ENCODE assay signal across 8 mouse cellular contexts in genomic region chr10:13412202-13412923, GRCm38 (mm10).
A peak's percentile ranks its signal among the peaks of the same experiment; 100 is the strongest.
DNase-seq lines count a peak whose midpoint lies in the region; ATAC-seq and TF ChIP-seq lines count a peak whose summit lies in the region.

No protein-coding gene starts in this region.

- 87% methylated on average over 19 of the region's 19 CpGs for WGBS in hindbrain, embryonic 14.5 days
- 94% methylated on average over 19 of the region's 19 CpGs for WGBS in hindbrain, embryonic 11.5 days

- H3K4me1 ChIP-seq in hindbrain, embryonic 14.5 days (replicated peaks; ENCODE audit: control insufficient read depth, insufficient read depth, low read length), result peaks cover 7% of the 10 kb centered on the region; the same call in 1 of the 2 replicates
- H3K4me1 ChIP-seq in hindbrain, embryonic 11.5 days (replicated peaks; ENCODE audit: control insufficient read depth, insufficient read depth, low read length), result no peaks in the 10 kb centered on the region

- H3K27me3 ChIP-seq in hindbrain, embryonic 14.5 days (ENCODE audit: control insufficient read depth, insufficient read depth, low read length), result no peaks in the 10 kb centered on the region
- H3K27me3 ChIP-seq in hindbrain, embryonic 11.5 days (ENCODE audit: control insufficient read depth, insufficient read depth, low read length), result no peaks in the 10 kb centered on the region

- no peak overlapping the region for H3K27ac ChIP-seq in hindbrain, embryonic 14.5 days
- no peak overlapping the region for H3K27ac ChIP-seq in hindbrain, embryonic 11.5 days (ENCODE audit: low read depth, low read length)
- no peak overlapping the region for H3K27ac ChIP-seq in layer of hippocampus, adult 2 months

- no peak overlapping the region for H3K9ac ChIP-seq in hindbrain, embryonic 14.5 days
- no peak overlapping the region for H3K9ac ChIP-seq in hindbrain, embryonic 11.5 days (ENCODE audit: low read depth, low read length)

- H3K4me3 ChIP-seq in hindbrain, embryonic 14.5 days (replicated peaks; ENCODE audit: low read length), result no peak overlapping the region
- H3K4me3 ChIP-seq in hindbrain, embryonic 11.5 days (ENCODE audit: low read depth, low read length), result no peak overlapping the region
- H3K4me3 ChIP-seq in layer of hippocampus, adult 2 months, result no peak overlapping the region

- no peak overlapping the region for H3K4me2 ChIP-seq in hindbrain, embryonic 14.5 days (replicated peaks)
- H3K4me2 ChIP-seq in hindbrain, embryonic 11.5 days (replicated peaks; ENCODE audit: low read depth, low read length), result no peak overlapping the region

- intact Hi-C loops in heart, postnatal 14 days (cut with DNase I), result no loop called here

- no peaks in the 10 kb centered on the region for H3K36me3 ChIP-seq in hindbrain, embryonic 14.5 days (replicated peaks; ENCODE audit: control insufficient read depth, insufficient read depth)
- H3K36me3 ChIP-seq in hindbrain, embryonic 11.5 days (ENCODE audit: control insufficient read depth, insufficient read depth, low read length), result no peaks in the 10 kb centered on the region

- ATAC-seq in hindbrain, embryonic 14.5 days (ENCODE audit: low FRiP score), result peak; percentile 65; the same call in 1 of the 2 replicates
- ATAC-seq in hindbrain, embryonic 11.5 days (ENCODE audit: low FRiP score), result no peak

- no peak for DNase-seq in hindbrain, embryonic 14.5 days (ENCODE audit: low spot score)
- DNase-seq in hindbrain, embryonic 11.5 days (ENCODE audit: low spot score), result no peak
- DNase-seq in NIH3T3 (ENCODE audit: low read depth), result peak; percentile 53
- peak; percentile 31 for DNase-seq in fat pad, adult 2 months (ENCODE audit: extremely low read depth, low read depth, low spot score)
- DNase-seq in heart, postnatal 14 days, result peak; percentile 67 to 72
- no peak for DNase-seq in layer of hippocampus, adult 2 months (ENCODE audit: low spot score in 2 of 2)
- DNase-seq in left cerebral cortex, adult 11 months (ENCODE audit: low spot score), result no peak
- no peak for DNase-seq in testis, postnatal 14 days (ENCODE audit: low spot score)

- no peaks in the 10 kb centered on the region for H3K9me3 ChIP-seq in hindbrain, embryonic 14.5 days (ENCODE audit: control insufficient read depth, low read length)
- no peaks in the 10 kb centered on the region for H3K9me3 ChIP-seq in hindbrain, embryonic 11.5 days (ENCODE audit: control insufficient read depth, low read length)

- TF ChIP-seq CTCF in layer of hippocampus, adult 2 months (conservative IDR thresholded peaks at IDR 0.05), result no peak

Comparison
In these comparisons a context has a peak if more than half of its experiments do, and no peak if none do; other contexts are left out.
1. DNase-seq: peak in NIH3T3 (single experiment), fat pad, adult 2 months (single experiment) and heart, postnatal 14 days (2 of 2); none in hindbrain, embryonic 14.5 days (single experiment), hindbrain, embryonic 11.5 days (single experiment), layer of hippocampus, adult 2 months (0 of 2), left cerebral cortex, adult 11 months (single experiment) and testis, postnatal 14 days (single experiment).